Mouse (Mus musculus): ENCODE measurements around the gene Zc3h4. TPM values are rescaled to one million over a fixed set of nuclear protein-coding genes. Genes with fewer than 3 reads are reported as not detected.

The Zc3h4 gene
- polyA plus RNA-seq, 1 experiment: 29.8 TPM

DNA sequence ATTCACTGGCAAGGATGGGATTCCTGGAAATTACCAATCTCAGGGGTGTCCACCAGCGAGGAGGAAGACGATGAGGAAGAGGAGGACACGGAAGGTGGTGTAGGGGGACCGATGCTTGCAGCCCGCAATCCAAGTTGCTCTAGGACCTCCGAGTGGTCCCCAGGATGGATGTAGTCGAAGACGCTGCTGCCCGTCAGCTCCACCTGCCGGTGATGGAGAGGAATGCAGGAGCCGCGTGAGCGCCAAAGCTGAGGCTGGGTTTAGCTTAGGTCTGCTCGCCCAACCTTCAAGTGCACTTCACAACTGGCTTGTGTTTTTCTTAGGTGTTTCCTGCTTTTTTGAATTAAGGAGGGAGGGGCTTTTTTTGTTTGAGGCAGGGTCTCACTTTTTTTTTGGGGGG, 62.5 kb downstream of the Zc3h4 start:
- no peaks in the 10 kb centered on the region for H3K79me3 ChIP-seq (ENCODE audit: low read depth)
- peak; percentile 74 for TF ChIP-seq CTCF (IDR thresholded peaks at IDR 0.05; ENCODE audit: control insufficient read depth, insufficient read depth, insufficient read length)
- no peak for TF ChIP-seq CEBPB (IDR thresholded peaks at IDR 0.05; ENCODE audit: low read depth)
- peaks cover 16% of the 10 kb centered on the region for H3K27me3 ChIP-seq (ENCODE audit: control insufficient read depth, insufficient read depth, insufficient read length)
- no peaks in the 10 kb centered on the region for H3K79me2 ChIP-seq (ENCODE audit: control insufficient read depth, insufficient read depth)
- no peak overlapping the region for H3ac ChIP-seq (ENCODE audit: control insufficient read depth, insufficient read length, low read depth)
- no peaks in the 10 kb centered on the region for H3K36me3 ChIP-seq (ENCODE audit: control insufficient read depth, insufficient read depth)
- H3K4me3 ChIP-seq (ENCODE audit: insufficient read depth, poor library complexity, severe bottlenecking): no peak overlapping the region

DNA sequence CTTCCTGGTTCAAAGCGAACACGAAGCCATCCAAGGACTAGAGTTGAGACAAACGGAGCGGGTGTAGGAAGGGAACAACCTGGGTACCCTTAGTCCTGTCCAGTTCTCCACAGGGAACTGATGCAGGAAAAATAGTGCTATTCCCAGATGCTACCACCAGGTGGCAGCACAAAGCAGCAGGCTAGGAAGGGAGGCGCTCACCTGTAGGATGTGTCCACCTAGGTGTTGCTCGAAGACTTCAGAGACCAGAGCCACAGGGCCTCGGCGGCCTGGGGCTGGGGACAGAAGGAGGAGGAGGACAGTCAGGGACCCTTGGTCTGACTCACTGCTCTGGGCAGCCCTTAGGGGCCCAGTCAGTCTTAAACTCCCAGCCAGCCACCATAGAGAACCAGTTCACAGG, 64.5 kb downstream of the Zc3h4 start:
- Histone ChIP-seq H3K79me3 (ENCODE audit: low read depth) (no peaks in the 10 kb centered on the region), H3K79me2 (ENCODE audit: control insufficient read depth, insufficient read depth) (no peaks in the 10 kb centered on the region), H3ac (ENCODE audit: control insufficient read depth, insufficient read length, low read depth) (no peak overlapping the region), H3K4me3 (ENCODE audit: insufficient read depth, poor library complexity, severe bottlenecking) (no peak overlapping the region), H3K36me3 (ENCODE audit: control insufficient read depth, insufficient read depth) (no peaks in the 10 kb centered on the region), H3K27me3 (ENCODE audit: control insufficient read depth, insufficient read depth, insufficient read length) (peaks cover 32% of the 10 kb centered on the region)
- TF ChIP-seq MYOG (IDR thresholded peaks at IDR 0.05; ENCODE audit: control insufficient read depth, extremely low read depth, insufficient read length) (no peak), CTCF (IDR thresholded peaks at IDR 0.05; ENCODE audit: control insufficient read depth, insufficient read depth, insufficient read length) (peak; percentile 51)

DNA sequence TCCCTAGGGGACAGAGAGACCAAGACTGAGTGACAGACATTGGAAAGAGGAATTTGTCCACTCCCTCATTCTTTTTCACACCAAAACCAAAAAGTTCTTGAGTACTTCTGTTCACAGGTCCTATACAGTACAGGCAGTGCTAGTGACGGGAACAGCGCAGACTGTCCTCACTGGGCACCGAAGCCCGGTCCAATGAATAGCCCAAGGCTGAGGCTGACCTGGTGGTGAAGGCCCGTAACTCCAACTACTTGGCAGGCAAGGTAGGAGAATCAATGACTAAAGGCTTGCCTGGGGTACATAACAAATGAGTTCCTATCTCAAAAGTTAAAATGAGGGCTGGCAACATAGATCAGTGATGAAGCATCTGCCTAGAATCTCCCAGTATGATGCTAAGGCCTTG, 64.9 kb downstream of the Zc3h4 start:
- no peaks in the 10 kb centered on the region for H3K36me3 ChIP-seq (ENCODE audit: control insufficient read depth, insufficient read depth)
- no peak for TF ChIP-seq MYOD1 (IDR thresholded peaks at IDR 0.05; ENCODE audit: control insufficient read depth, insufficient read length, low read depth)
- TF ChIP-seq USF1 (IDR thresholded peaks at IDR 0.05; ENCODE audit: low read depth): no peak
- no peak for TF ChIP-seq CTCF (IDR thresholded peaks at IDR 0.05; ENCODE audit: control insufficient read depth, insufficient read depth, insufficient read length)
- no peak for TF ChIP-seq FOSL1 (IDR thresholded peaks at IDR 0.05; ENCODE audit: insufficient read depth, low read length, poor library complexity, severe bottlenecking)
- TF ChIP-seq MAX (IDR thresholded peaks at IDR 0.05): no peak
- H3K4me3 ChIP-seq (ENCODE audit: insufficient read depth, poor library complexity, severe bottlenecking): no peak overlapping the region
- H3K79me3 ChIP-seq (ENCODE audit: low read depth): no peaks in the 10 kb centered on the region
- no peaks in the 10 kb centered on the region for H3K79me2 ChIP-seq (ENCODE audit: control insufficient read depth, insufficient read depth)
- peaks cover 29% of the 10 kb centered on the region for H3K27me3 ChIP-seq (ENCODE audit: control insufficient read depth, insufficient read depth, insufficient read length)
- no peak overlapping the region for H3ac ChIP-seq (ENCODE audit: control insufficient read depth, insufficient read length, low read depth)

DNA sequence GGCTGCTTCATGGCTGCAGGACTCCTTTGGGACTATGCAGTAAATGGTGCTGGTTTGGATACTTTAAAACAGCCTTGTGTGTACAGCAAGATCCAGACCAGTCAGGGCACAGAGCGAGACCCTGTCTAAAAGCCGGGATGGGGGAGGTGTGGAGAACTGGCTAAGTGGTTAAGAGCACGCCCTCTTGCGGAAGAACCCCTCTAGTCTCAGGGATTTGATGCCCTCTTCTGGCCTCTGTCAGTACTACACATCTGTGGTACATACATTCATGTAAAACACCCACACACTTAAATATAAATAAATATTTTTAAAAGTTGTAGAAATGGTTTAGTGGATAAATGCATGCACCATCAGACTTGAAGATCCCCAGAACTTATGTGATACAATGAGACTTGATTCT, 65.9 kb downstream of the Zc3h4 start:
- TF ChIP-seq MYOD1 (IDR thresholded peaks at IDR 0.05; ENCODE audit: control insufficient read depth, insufficient read length, low read depth): no peak
- TF ChIP-seq MYOG (IDR thresholded peaks at IDR 0.05; ENCODE audit: control insufficient read depth, extremely low read depth, insufficient read length): no peak
- no peak for TF ChIP-seq USF1 (IDR thresholded peaks at IDR 0.05; ENCODE audit: low read depth)
- no peak for TF ChIP-seq MAX (IDR thresholded peaks at IDR 0.05)
- TF ChIP-seq FOSL1 (IDR thresholded peaks at IDR 0.05; ENCODE audit: insufficient read depth, low read length, poor library complexity, severe bottlenecking): no peak
- no peak for TF ChIP-seq CTCF (IDR thresholded peaks at IDR 0.05; ENCODE audit: control insufficient read depth, insufficient read depth, insufficient read length)
- no peak for TF ChIP-seq CEBPB (IDR thresholded peaks at IDR 0.05; ENCODE audit: low read depth)
- H3K79me3 ChIP-seq (ENCODE audit: low read depth): no peaks in the 10 kb centered on the region
- H3K4me3 ChIP-seq (ENCODE audit: insufficient read depth, poor library complexity, severe bottlenecking): no peak overlapping the region
- H3K79me2 ChIP-seq (ENCODE audit: control insufficient read depth, insufficient read depth): no peaks in the 10 kb centered on the region
- peaks cover 21% of the 10 kb centered on the region for H3K27me3 ChIP-seq (ENCODE audit: control insufficient read depth, insufficient read depth, insufficient read length)
- no peak overlapping the region for H3ac ChIP-seq (ENCODE audit: control insufficient read depth, insufficient read length, low read depth)
- H3K36me3 ChIP-seq (ENCODE audit: control insufficient read depth, insufficient read depth): no peaks in the 10 kb centered on the region

DNA sequence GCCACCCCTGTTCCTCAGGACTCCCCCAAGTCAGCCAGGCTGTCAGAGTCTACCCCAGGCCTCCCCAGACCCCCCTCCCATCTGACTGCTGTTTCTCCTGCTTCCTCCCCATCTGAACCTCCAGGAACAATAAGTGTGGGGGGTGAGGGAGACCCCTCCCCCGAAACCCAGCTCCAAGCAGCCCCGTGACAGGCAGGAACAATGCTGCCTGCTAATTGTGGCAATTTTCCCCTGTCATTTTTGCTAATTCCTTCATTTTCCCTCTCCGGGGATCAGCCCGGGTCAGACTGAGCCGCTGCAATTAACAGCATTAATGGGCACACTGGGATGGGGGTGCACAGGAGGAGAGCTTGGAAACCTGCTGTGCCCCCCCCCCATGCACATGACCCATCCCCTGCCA, 67.4 kb downstream of the Zc3h4 start:
- no peak overlapping the region for H3K4me3 ChIP-seq (ENCODE audit: insufficient read depth, poor library complexity, severe bottlenecking)
- H3K36me3 ChIP-seq (ENCODE audit: control insufficient read depth, insufficient read depth): no peaks in the 10 kb centered on the region
- H3ac ChIP-seq (ENCODE audit: control insufficient read depth, insufficient read length, low read depth): no peak overlapping the region
- no peaks in the 10 kb centered on the region for H3K79me2 ChIP-seq (ENCODE audit: control insufficient read depth, insufficient read depth)
- no peaks in the 10 kb centered on the region for H3K79me3 ChIP-seq (ENCODE audit: low read depth)
- H3K27me3 ChIP-seq (ENCODE audit: control insufficient read depth, insufficient read depth, insufficient read length): peaks cover 28% of the 10 kb centered on the region
- no peak for TF ChIP-seq CEBPB (IDR thresholded peaks at IDR 0.05; ENCODE audit: low read depth)
- no peak for TF ChIP-seq CTCF (IDR thresholded peaks at IDR 0.05; ENCODE audit: control insufficient read depth, insufficient read depth, insufficient read length)
- TF ChIP-seq MAX (IDR thresholded peaks at IDR 0.05): no peak
- TF ChIP-seq FOSL1 (IDR thresholded peaks at IDR 0.05; ENCODE audit: insufficient read depth, low read length, poor library complexity, severe bottlenecking): no peak
- no peak for TF ChIP-seq MYOG (IDR thresholded peaks at IDR 0.05; ENCODE audit: control insufficient read depth, extremely low read depth, insufficient read length)
- no peak for TF ChIP-seq USF1 (IDR thresholded peaks at IDR 0.05; ENCODE audit: low read depth)
- no peak for TF ChIP-seq MYOD1 (IDR thresholded peaks at IDR 0.05; ENCODE audit: control insufficient read depth, insufficient read length, low read depth)

DNA sequence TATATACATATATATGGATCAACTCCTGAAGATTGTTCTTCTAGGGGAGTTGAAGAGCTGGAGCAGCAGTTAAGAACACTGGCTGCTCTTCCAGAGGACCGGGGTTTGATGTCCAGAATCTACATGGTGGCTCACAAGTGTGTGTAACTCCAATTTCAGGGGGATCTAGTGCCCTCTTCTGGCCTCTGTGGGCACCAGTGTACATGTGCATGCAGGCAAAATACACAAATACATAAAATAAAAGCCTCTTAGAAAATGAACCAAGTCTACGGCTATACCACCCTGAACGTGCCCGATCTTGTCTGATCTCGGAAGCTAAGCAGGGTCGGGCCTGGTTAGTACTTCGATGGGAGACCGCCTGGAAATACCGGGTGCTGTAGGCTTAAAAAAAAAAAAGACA, 70.8 kb downstream of the Zc3h4 start:
- H3K79me2 ChIP-seq (ENCODE audit: control insufficient read depth, insufficient read depth): no peaks in the 10 kb centered on the region
- no peak for TF ChIP-seq MAX (IDR thresholded peaks at IDR 0.05)
- TF ChIP-seq MYOG (IDR thresholded peaks at IDR 0.05; ENCODE audit: control insufficient read depth, extremely low read depth, insufficient read length): no peak
- TF ChIP-seq USF1 (IDR thresholded peaks at IDR 0.05; ENCODE audit: low read depth): no peak
- TF ChIP-seq CTCF (IDR thresholded peaks at IDR 0.05; ENCODE audit: control insufficient read depth, insufficient read depth, insufficient read length): no peak
- TF ChIP-seq MYOD1 (IDR thresholded peaks at IDR 0.05; ENCODE audit: control insufficient read depth, insufficient read length, low read depth): no peak
- TF ChIP-seq CEBPB (IDR thresholded peaks at IDR 0.05; ENCODE audit: low read depth): no peak
- no peak for TF ChIP-seq FOSL1 (IDR thresholded peaks at IDR 0.05; ENCODE audit: insufficient read depth, low read length, poor library complexity, severe bottlenecking)
- no peaks in the 10 kb centered on the region for H3K36me3 ChIP-seq (ENCODE audit: control insufficient read depth, insufficient read depth)
- no peaks in the 10 kb centered on the region for H3K79me3 ChIP-seq (ENCODE audit: low read depth)
- H3K27me3 ChIP-seq (ENCODE audit: control insufficient read depth, insufficient read depth, insufficient read length): peaks cover 61% of the 10 kb centered on the region
- no peak overlapping the region for H3ac ChIP-seq (ENCODE audit: control insufficient read depth, insufficient read length, low read depth)
- no peak overlapping the region for H3K4me3 ChIP-seq (ENCODE audit: insufficient read depth, poor library complexity, severe bottlenecking)
